Mouse (Mus musculus): ENCODE measurements around the gene Plbd1. TPM values are rescaled to one million over a fixed set of nuclear protein-coding genes. Genes with fewer than 3 reads are reported as not detected.
A peak's percentile ranks its signal among the peaks of the same experiment; 100 is the strongest.

The Plbd1 gene
- polyA plus RNA-seq, 1 experiment = 22.8 TPM

DNA sequence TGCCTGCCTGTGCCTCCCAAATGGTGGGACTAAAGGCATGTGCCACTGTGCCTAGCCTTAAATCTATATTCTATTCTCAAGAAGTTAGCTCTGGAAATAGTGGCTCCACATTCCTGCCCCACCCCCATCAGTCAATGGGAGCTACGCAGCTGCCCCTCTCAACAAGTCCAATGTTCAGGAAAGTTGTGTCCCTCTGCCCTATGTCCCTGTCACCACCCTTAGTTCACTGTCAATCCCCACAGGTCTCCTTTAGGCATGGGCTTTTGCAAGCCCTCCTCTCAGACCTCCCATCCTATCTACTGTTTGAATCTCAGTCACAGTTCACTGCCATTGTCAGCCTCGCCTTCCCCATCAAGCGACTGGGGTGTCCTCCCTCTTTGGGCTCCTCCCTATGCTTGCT, 28.6 kb downstream of the Plbd1 start:
- H3K27me3 ChIP-seq (replicated peaks; ENCODE audit: control insufficient read depth, insufficient read depth, low read length) = no peaks in the 10 kb centered on the region
- no peaks in the 10 kb centered on the region for H3K4me1 ChIP-seq (ENCODE audit: control insufficient read depth, insufficient read depth, low read length)
- no peak for DNase-seq
- no peak overlapping the region for H3K4me3 ChIP-seq (ENCODE audit: insufficient read depth, low read depth, low read length)
- 92% methylated on average over 3 of the region's 3 CpGs for WGBS
- H3K27ac ChIP-seq (ENCODE audit: insufficient read depth, low read depth, low read length) = no peak overlapping the region
- TF ChIP-seq CTCF (conservative IDR thresholded peaks at IDR 0.05; ENCODE audit: insufficient read depth, insufficient read length, low read depth, low read length) (no peak), POLR2A (IDR thresholded peaks at IDR 0.05; ENCODE audit: low read depth, low read length) (no peak)
- H3K36me3 ChIP-seq (ENCODE audit: control insufficient read depth, insufficient read depth, low read length) = no peaks in the 10 kb centered on the region

DNA sequence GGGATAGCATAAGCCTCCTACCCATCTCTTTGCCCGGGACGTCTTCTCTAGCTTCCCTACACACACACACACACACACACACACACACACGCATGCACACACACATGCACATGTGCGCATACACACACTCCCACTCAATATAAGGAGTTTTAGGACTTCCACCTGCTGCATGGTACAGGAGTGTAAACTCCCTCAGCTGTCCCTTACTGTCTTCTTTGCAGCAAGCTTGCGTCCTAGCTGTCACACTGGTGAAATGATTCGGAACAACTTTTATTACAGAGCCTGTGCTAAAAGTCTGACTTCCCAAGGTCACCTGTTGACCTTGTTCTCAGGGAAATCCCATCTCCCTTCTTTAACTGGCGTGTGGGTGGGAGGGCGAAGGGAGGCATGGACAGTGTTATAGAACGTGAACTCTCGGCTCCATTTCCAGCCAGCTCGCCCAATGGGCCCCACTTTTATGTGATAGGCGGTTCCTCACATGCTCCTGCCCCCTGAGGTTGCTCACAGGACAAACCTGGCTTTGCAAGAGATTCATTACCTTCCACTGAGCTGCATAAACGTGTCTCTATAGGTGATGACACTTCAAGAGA, 29.7 kb downstream of the Plbd1 start:
- DNase-seq = no peak
- no peaks in the 10 kb centered on the region for H3K36me3 ChIP-seq (ENCODE audit: control insufficient read depth, insufficient read depth, low read length)
- TF ChIP-seq CTCF (conservative IDR thresholded peaks at IDR 0.05; ENCODE audit: insufficient read depth, insufficient read length, low read depth, low read length) (no peak), POLR2A (IDR thresholded peaks at IDR 0.05; ENCODE audit: low read depth, low read length) (no peak)
- no peak overlapping the region for H3K27ac ChIP-seq (ENCODE audit: insufficient read depth, low read depth, low read length)
- H3K27me3 ChIP-seq (replicated peaks; ENCODE audit: control insufficient read depth, insufficient read depth, low read length) = no peaks in the 10 kb centered on the region
- H3K4me1 ChIP-seq (ENCODE audit: control insufficient read depth, insufficient read depth, low read length) = no peaks in the 10 kb centered on the region; the same call in 1 of the 2 replicates
- 73% methylated on average over 13 of the region's 13 CpGs for WGBS
- no peak overlapping the region for H3K4me3 ChIP-seq (ENCODE audit: insufficient read depth, low read depth, low read length)

DNA sequence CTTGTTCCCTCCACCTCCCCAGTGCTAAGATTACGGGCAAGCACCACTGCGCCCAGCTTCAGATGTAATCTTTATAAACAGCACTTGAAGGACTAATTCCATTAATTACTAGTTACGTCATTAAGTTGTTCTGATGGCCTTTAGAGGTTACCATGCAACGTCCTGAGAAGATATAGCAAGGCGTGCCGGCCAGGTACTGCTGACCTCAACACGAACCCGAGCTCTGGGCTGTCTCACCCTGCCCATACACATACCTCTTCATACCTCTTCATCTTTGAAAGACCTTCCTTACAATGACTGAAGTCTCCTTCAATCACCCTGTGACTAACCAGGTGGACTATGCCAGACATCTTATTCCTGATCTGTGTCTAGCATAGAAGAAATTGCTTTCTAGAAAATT, 30.2 kb downstream of the Plbd1 start:
- Histone ChIP-seq H3K36me3 (ENCODE audit: control insufficient read depth, insufficient read depth, low read length) (no peaks in the 10 kb centered on the region), H3K4me3 (ENCODE audit: insufficient read depth, low read depth, low read length) (no peak overlapping the region), H3K27ac (ENCODE audit: insufficient read depth, low read depth, low read length) (no peak overlapping the region), H3K27me3 (replicated peaks; ENCODE audit: control insufficient read depth, insufficient read depth, low read length) (no peaks in the 10 kb centered on the region), H3K4me1 (ENCODE audit: control insufficient read depth, insufficient read depth, low read length) (no peaks in the 10 kb centered on the region; the same call in 1 of the 2 replicates)
- no peak for TF ChIP-seq CTCF (conservative IDR thresholded peaks at IDR 0.05; ENCODE audit: insufficient read depth, insufficient read length, low read depth, low read length)
- no peak for TF ChIP-seq POLR2A (IDR thresholded peaks at IDR 0.05; ENCODE audit: low read depth, low read length)
- no peak for DNase-seq
- WGBS = 86% methylated on average over 8 of the region's 8 CpGs

DNA sequence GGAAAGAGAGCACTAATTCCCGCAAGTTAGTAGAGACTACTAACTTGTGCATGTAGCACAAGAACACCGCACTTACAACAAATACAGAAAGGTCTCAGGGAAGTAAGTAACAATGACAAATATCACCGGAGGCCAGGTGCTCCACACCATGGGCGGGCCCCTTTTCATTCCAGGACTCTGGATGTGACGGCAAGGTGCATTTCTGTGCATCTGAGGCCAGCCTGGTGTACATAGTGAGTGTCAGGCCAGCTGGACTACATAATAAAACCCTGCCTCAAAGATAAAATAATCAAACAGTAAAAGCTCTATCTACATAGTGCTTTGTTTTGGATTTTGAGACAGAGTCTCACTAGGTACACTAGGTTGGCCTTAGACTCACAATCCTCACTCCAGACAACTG, 32.1 kb downstream of the Plbd1 start:
- Histone ChIP-seq H3K4me3 (ENCODE audit: insufficient read depth, low read depth, low read length) (no peak overlapping the region), H3K27me3 (replicated peaks; ENCODE audit: control insufficient read depth, insufficient read depth, low read length) (no peaks in the 10 kb centered on the region), H3K27ac (ENCODE audit: insufficient read depth, low read depth, low read length) (no peak overlapping the region), H3K4me1 (ENCODE audit: control insufficient read depth, insufficient read depth, low read length) (no peaks in the 10 kb centered on the region; the same call in 1 of the 2 replicates), H3K36me3 (ENCODE audit: control insufficient read depth, insufficient read depth, low read length) (no peaks in the 10 kb centered on the region)
- WGBS = 94% methylated on average over 5 of the region's 5 CpGs
- TF ChIP-seq CTCF (conservative IDR thresholded peaks at IDR 0.05; ENCODE audit: insufficient read depth, insufficient read length, low read depth, low read length) = no peak
- TF ChIP-seq POLR2A (IDR thresholded peaks at IDR 0.05; ENCODE audit: low read depth, low read length) = no peak
- DNase-seq = no peak

DNA sequence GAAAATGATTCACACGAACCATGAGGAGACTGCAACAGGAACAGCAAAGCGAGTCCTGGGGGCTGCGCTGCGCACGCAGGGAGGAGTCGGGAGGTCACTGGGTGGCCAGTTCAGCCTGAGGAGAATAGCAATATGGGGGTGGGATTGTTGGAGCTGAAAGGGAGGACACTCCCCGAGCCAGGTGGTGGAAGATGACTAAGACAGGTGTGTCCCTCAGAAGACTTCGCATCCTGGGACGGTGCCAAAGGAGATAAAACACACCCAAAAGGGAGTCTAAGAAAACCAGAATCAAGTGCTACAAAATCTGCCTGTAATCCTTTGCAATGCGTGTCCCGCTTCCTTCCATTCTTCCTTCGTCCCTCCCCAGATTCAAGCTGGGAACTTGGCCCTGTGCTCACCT, 36.3 kb downstream of the Plbd1 start:
- H3K36me3 ChIP-seq (ENCODE audit: control insufficient read depth, insufficient read depth, low read length) = no peaks in the 10 kb centered on the region
- TF ChIP-seq POLR2A (IDR thresholded peaks at IDR 0.05; ENCODE audit: low read depth, low read length) = no peak
- TF ChIP-seq CTCF (conservative IDR thresholded peaks at IDR 0.05; ENCODE audit: insufficient read depth, insufficient read length, low read depth, low read length) = no peak
- WGBS = 92% methylated on average over 12 of the region's 12 CpGs
- no peaks in the 10 kb centered on the region for H3K27me3 ChIP-seq (replicated peaks; ENCODE audit: control insufficient read depth, insufficient read depth, low read length)
- DNase-seq = no peak
- no peaks in the 10 kb centered on the region; the same call in 1 of the 2 replicates for H3K4me1 ChIP-seq (ENCODE audit: control insufficient read depth, insufficient read depth, low read length)
- H3K27ac ChIP-seq (ENCODE audit: insufficient read depth, low read depth, low read length) = no peak overlapping the region
- H3K4me3 ChIP-seq (ENCODE audit: insufficient read depth, low read depth, low read length) = no peak overlapping the region

DNA sequence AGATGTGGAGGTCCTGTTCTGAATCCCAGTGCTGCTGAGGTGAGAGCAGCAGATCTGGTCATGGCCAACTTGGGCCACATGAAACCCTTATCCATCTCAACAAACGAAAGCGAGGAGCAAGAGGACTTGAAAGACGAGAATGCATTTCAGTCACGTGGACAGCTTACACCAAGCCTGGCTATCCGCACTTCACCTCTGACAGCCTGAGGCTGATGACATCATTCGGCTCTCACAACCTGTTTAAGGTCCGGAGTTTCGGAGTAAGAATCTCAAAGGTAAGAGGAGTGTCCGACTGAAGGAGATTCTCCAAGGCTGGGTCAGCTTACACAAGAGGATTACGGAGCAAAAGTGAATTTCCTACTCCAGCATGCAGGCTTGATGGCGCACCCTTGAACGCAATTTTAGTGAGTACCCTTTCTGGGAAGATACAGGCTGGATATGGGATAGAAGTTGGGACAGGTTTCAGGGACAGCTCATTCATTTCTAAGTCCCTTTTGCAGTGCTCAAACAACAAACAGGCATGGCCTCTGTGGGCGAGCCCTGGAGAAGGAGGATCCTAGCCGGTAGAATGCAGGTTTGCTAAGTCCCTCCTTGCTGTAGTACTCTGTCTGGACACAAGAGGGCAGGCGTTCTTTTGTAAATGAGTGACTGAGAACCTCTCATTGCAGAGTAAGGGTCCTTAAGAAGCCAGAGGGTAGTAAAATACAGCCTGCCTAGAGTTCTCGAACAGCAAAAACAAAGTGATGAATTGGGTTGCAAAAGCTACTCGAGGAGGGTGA, 41.2 kb downstream of the Plbd1 start:
- peak; percentile 83 for DNase-seq
- H3K27ac ChIP-seq (ENCODE audit: insufficient read depth, low read depth, low read length) = no peak overlapping the region
- H3K4me1 ChIP-seq (ENCODE audit: control insufficient read depth, insufficient read depth, low read length) = no peaks in the 10 kb centered on the region
- 46% methylated on average over 17 of the region's 17 CpGs for WGBS
- TF ChIP-seq POLR2A (IDR thresholded peaks at IDR 0.05; ENCODE audit: low read depth, low read length) (no peak), CTCF (conservative IDR thresholded peaks at IDR 0.05; ENCODE audit: insufficient read depth, insufficient read length, low read depth, low read length) (peak; percentile 64)
- H3K27me3 ChIP-seq (replicated peaks; ENCODE audit: control insufficient read depth, insufficient read depth, low read length) = no peaks in the 10 kb centered on the region
- no peak overlapping the region for H3K4me3 ChIP-seq (ENCODE audit: insufficient read depth, low read depth, low read length)
- H3K36me3 ChIP-seq (ENCODE audit: control insufficient read depth, insufficient read depth, low read length) = no peaks in the 10 kb centered on the region

DNA sequence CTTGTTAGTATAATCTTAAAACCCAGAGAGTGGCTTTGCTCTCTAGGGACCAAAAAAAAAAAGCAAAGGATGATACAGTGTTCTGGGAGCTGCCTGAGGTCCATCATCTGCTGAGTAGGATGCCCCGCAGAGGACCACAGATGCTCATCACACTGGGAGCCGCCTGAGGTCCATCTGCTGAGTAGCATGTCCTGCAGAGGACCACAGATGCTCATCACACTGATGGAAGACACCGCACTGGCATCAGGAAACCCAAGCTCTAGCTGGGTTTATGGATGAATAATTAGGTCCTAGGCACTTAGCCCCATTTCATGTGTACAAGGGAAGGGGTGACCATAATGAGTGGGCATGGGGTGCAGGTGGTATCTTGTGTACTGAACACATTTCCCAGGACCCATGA, 47.6 kb downstream of the Plbd1 start:
- DNase-seq = no peak

More for the DNA sequence above, 47.6 kb downstream of the Plbd1 start:
- WGBS = 90% methylated on average over 3 of the region's 3 CpGs
- H3K27me3 ChIP-seq (replicated peaks; ENCODE audit: control insufficient read depth, insufficient read depth, low read length) = no peaks in the 10 kb centered on the region
- H3K4me1 ChIP-seq (ENCODE audit: control insufficient read depth, insufficient read depth, low read length) = no peaks in the 10 kb centered on the region
- H3K27ac ChIP-seq (ENCODE audit: insufficient read depth, low read depth, low read length) = no peak overlapping the region
- no peaks in the 10 kb centered on the region; the same call in 1 of the 2 replicates for H3K36me3 ChIP-seq (ENCODE audit: control insufficient read depth, insufficient read depth, low read length)
- no peak overlapping the region for H3K4me3 ChIP-seq (ENCODE audit: insufficient read depth, low read depth, low read length)
- TF ChIP-seq CTCF (conservative IDR thresholded peaks at IDR 0.05; ENCODE audit: insufficient read depth, insufficient read length, low read depth, low read length) = no peak
- TF ChIP-seq POLR2A (IDR thresholded peaks at IDR 0.05; ENCODE audit: low read depth, low read length) = no peak

All from kidney, adult 2 months (tissue).